Mouse (Mus musculus) brain, embryonic 14.5 days (tissue): ENCODE data around the gene Creb5.

Experiments
- CTCF ChIP-seq: fragments of 200-500 bp; IDR thresholded peaks from 2 replicates; pipeline ENCODE4 v1.5.1; 2012; ENCODE audit warnings: inconsistent platforms, mild to moderate bottlenecking, moderate library complexity, borderline replicate concordance; ENCODE audit not compliant: insufficient read depth, insufficient read length; ENCODE audit errors: extremely low read depth
- POLR2A ChIP-seq: fragments of 200-500 bp; IDR thresholded peaks from 2 replicates; pipeline ENCODE4 v1.6.1; 2012; ENCODE audit warnings: mild to moderate bottlenecking, inconsistent platforms, borderline replicate concordance; ENCODE audit not compliant: poor library complexity, insufficient read depth, insufficient read length, severe bottlenecking; ENCODE audit errors: extremely low read depth

- TF ChIP-seq CTCF (no peak), POLR2A (no peak)
These were observed 357.9 kb downstream of the Creb5 start for GRCm38 (mm10) chr6:53644971-53645370.
